Mouse (Mus musculus) 3T3-L1 (cell line): Measurements from ENCODE around the gene Igfals.

Experiments used
- DNase-seq: peaks from one replicate; pipeline ENCODE4 v3.0.0-alpha.2; 2015; ENCODE audit warnings: low read depth, low spot score

The Igfals gene

GRCm38 (mm10) chr17:24865776-24866175 lies at the start of gene Igfals:
Gene Igfals (plus strand): TSS chr17:24865997.
- DNase-seq, result no peak

- peak; percentile 66 for DNase-seq
Observed at GRCm38 (mm10) chr17:24817503-24817902, 48.3 kb upstream of the Igfals start.

- peak; percentile 64 for DNase-seq
Observed at GRCm38 (mm10) chr17:24818172-24818571, 47.6 kb upstream of the Igfals start.

- no peak for DNase-seq
Observed at GRCm38 (mm10) chr17:24819469-24819868, 46.3 kb upstream of the Igfals start.

- DNase-seq, result peak; percentile 94
Observed at GRCm38 (mm10) chr17:24821351-24822280, 44.2 kb upstream of the Igfals start.

- DNase-seq, result no peak
Observed at GRCm38 (mm10) chr17:24839842-24840241, 26.0 kb upstream of the Igfals start, which contains the start of gene Hagh. Gene Hagh (plus strand): TSS chr17:24840143.

- DNase-seq, result no peak
Observed at GRCm38 (mm10) chr17:24840341-24840740, 25.5 kb upstream of the Igfals start.

GRCm38 (mm10) chr17:24841133-24841532 lies 24.7 kb upstream of the Igfals start:
- peak; percentile 40 for DNase-seq

- peak; percentile 69 for DNase-seq
Observed at GRCm38 (mm10) chr17:24842631-24843030, 23.2 kb upstream of the Igfals start.

- DNase-seq, result no peak
Observed at GRCm38 (mm10) chr17:24844525-24844924, 21.3 kb upstream of the Igfals start.

GRCm38 (mm10) chr17:24847386-24847785 lies 18.4 kb upstream of the Igfals start:
- DNase-seq, result no peak

- peak; percentile 10 for DNase-seq
Observed at GRCm38 (mm10) chr17:24848600-24849031, 17.2 kb upstream of the Igfals start.

GRCm38 (mm10) chr17:24849733-24850064 lies 16.1 kb upstream of the Igfals start:
- no peak for DNase-seq

- peak; percentile 100 for DNase-seq
Observed at GRCm38 (mm10) chr17:24850065-24850772, 15.6 kb upstream of the Igfals start, which contains the start of gene Fahd1. Gene Fahd1 (minus strand): TSS chr17:24850364.

GRCm38 (mm10) chr17:24850773-24851127 lies 15.0 kb upstream of the Igfals start:
- DNase-seq, result no peak

GRCm38 (mm10) chr17:24851381-24852125 lies 14.2 kb upstream of the Igfals start:
- DNase-seq, result no peak

GRCm38 (mm10) chr17:24855838-24856464 lies 9.8 kb upstream of the Igfals start:
- DNase-seq, result peak; percentile 93

- DNase-seq, result no peak
Observed at GRCm38 (mm10) chr17:24856589-24856988, 9.2 kb upstream of the Igfals start.

GRCm38 (mm10) chr17:24857831-24858470 lies 7.8 kb upstream of the Igfals start:
- no peak for DNase-seq

GRCm38 (mm10) chr17:24858967-24859366 lies 6.8 kb upstream of the Igfals start:
- no peak for DNase-seq

GRCm38 (mm10) chr17:24860076-24860475 lies 5.7 kb upstream of the Igfals start:
- DNase-seq, result no peak
